In genomic region chr6:33823777-33824302, GRCm38 (mm10) we compare ENCODE assay signal across 10 mouse cellular contexts.
DNase-seq lines count a peak whose midpoint lies in the region; ATAC-seq and TF ChIP-seq lines count a peak whose summit lies in the region.
"Had no signal": no experiment of that assay in that cellular context is flagged by ENCODE, and none has a peak within 500 bp of the region (broad histone marks: within the 10 kb centered on the region; RNA-seq: fewer than 3 reads in every experiment).

No protein-coding gene starts in this region.

- H3K9ac ChIP-seq in heart, embryonic 14.5 days (ENCODE audit: low read length): 0 out of 2 replicates have a peak overlapping the region, but pooled peaks have one; percentile 30
- H3K9ac ChIP-seq: heart, embryonic 15.5 days had no signal

- no peaks in the 10 kb centered on the region for H3K27me3 ChIP-seq in heart, embryonic 14.5 days (ENCODE audit: control insufficient read depth, insufficient read depth, low read length)
- H3K27me3 ChIP-seq in thymus, adult 2 months (ENCODE audit: control insufficient read depth, insufficient read depth, low read length): no peaks in the 10 kb centered on the region
- H3K27me3 ChIP-seq: heart, embryonic 15.5 days; megakaryocyte, embryonic 14.5 days had no signal

- intact Hi-C loops in left cerebral cortex, postnatal 4 days (cut with DNase I): no loop called here
- intact Hi-C loops in left cerebral cortex, postnatal 25 days (cut with DNase I): no loop called here

- no peak overlapping the region for H3K4me3 ChIP-seq in heart, embryonic 14.5 days (ENCODE audit: control insufficient read depth in 1 of 2, insufficient read depth in 1 of 2, low read depth in 1 of 2, low read length in 2 of 2)
- no peak overlapping the region for H3K4me3 ChIP-seq in thymus, adult 2 months (ENCODE audit: control insufficient read depth, insufficient read depth, low read length)
- H3K4me3 ChIP-seq: heart, embryonic 15.5 days; megakaryocyte, embryonic 14.5 days had no signal

- H3K4me1 ChIP-seq in heart, embryonic 14.5 days (ENCODE audit: control insufficient read depth in 2 of 2, insufficient read depth in 2 of 2, low read length in 2 of 2): peaks cover 17 to 20% of the 10 kb centered on the region in 2 experiments
- no peaks in the 10 kb centered on the region for H3K4me1 ChIP-seq in thymus, adult 2 months (replicated peaks; ENCODE audit: control insufficient read depth, insufficient read depth, low read length)
- H3K4me1 ChIP-seq: megakaryocyte, embryonic 14.5 days had no signal

- 50% methylated on average over 6 of the region's 6 CpGs for WGBS in heart, embryonic 14.5 days
- 82% methylated on average over 6 of the region's 6 CpGs for WGBS in thymus, adult 2 months

- DNase-seq in left cerebral cortex, adult 11 months (ENCODE audit: low spot score): peak; percentile 45
- no peak for DNase-seq in left cerebral cortex, postnatal 4 days
- DNase-seq in brain, embryonic 14.5 days (ENCODE audit: low read depth): peak; percentile 48
- DNase-seq in left cerebral cortex, postnatal 25 days (ENCODE audit: low spot score in 2 of 2): peak; percentile 48 to 86
- no peak for DNase-seq in thymus, adult 2 months
- DNase-seq in embryo, embryonic 11 days: no peak
- DNase-seq in yolk sac, embryonic 10.5 days (ENCODE audit: low spot score): no peak

- no peaks in the 10 kb centered on the region for H3K36me3 ChIP-seq in heart, embryonic 14.5 days (ENCODE audit: control insufficient read depth, insufficient read depth, low read length)
- no peaks in the 10 kb centered on the region for H3K36me3 ChIP-seq in thymus, adult 2 months (ENCODE audit: control insufficient read depth, insufficient read depth, low read length)
- H3K36me3 ChIP-seq: heart, embryonic 15.5 days had no signal

- no peak for TF ChIP-seq POLR2A in brain, embryonic 14.5 days (IDR thresholded peaks at IDR 0.05; ENCODE audit: borderline replicate concordance, extremely low read depth, insufficient read depth, insufficient read length, poor library complexity, severe bottlenecking)
- no peak for TF ChIP-seq POLR2A in thymus, adult 2 months (IDR thresholded peaks at IDR 0.05; ENCODE audit: control insufficient read depth, extremely low read depth, insufficient read depth, low read length, poor library complexity)

- H3K27ac ChIP-seq in heart, embryonic 14.5 days (replicated peaks in 1 of 2; ENCODE audit: control insufficient read depth in 1 of 2, insufficient read depth in 1 of 2, low read depth in 2 of 2, low read length in 2 of 2): peak overlapping the region in 1 of 2 experiments; percentile 4; a peak in 1 of 4 replicates
- H3K27ac ChIP-seq in thymus, adult 2 months (ENCODE audit: control insufficient read depth, insufficient read depth, low read length): no peak overlapping the region
- H3K27ac ChIP-seq: heart, embryonic 15.5 days had no signal

- H3K9me3 ChIP-seq in heart, embryonic 14.5 days (ENCODE audit: control insufficient read depth, low read length): no peaks in the 10 kb centered on the region
- H3K9me3 ChIP-seq: heart, embryonic 15.5 days had no signal

- no peak for ATAC-seq in heart, embryonic 14.5 days (ENCODE audit: insufficient number of reproducible peaks, insufficient read depth, low FRiP score, low read depth)

- no peak overlapping the region for H3K4me2 ChIP-seq in heart, embryonic 14.5 days (ENCODE audit: low read length)
- H3K4me2 ChIP-seq: heart, embryonic 15.5 days had no signal

- TF ChIP-seq CTCF in brain, embryonic 14.5 days (IDR thresholded peaks at IDR 0.05; ENCODE audit: borderline replicate concordance, extremely low read depth, insufficient read depth, insufficient read length): no peak
- no peak for TF ChIP-seq CTCF in thymus, adult 2 months (IDR thresholded peaks at IDR 0.05; ENCODE audit: borderline replicate concordance, control insufficient read depth, extremely low read depth, insufficient read depth, low read length, poor library complexity)

Comparison
In these comparisons a context has a peak if more than half of its experiments do, and no peak if none do; other contexts are left out.
1. DNase-seq: peak in left cerebral cortex, adult 11 months (single experiment), brain, embryonic 14.5 days (single experiment) and left cerebral cortex, postnatal 25 days (2 of 2); none in left cerebral cortex, postnatal 4 days (single experiment), thymus, adult 2 months (single experiment), embryo, embryonic 11 days (single experiment) and yolk sac, embryonic 10.5 days (single experiment).